In genomic region chr10:95323393-95324277, GRCm38 (mm10) we compare ENCODE assay signal across 8 mouse cellular contexts. TPM values are rescaled to one million over a fixed set of nuclear protein-coding genes. Genes with fewer than 3 reads are reported as not detected.
DNase-seq lines count a peak whose midpoint lies in the region; ATAC-seq lines count a peak whose summit lies in the region.

Gene Cradd, minus strand, starts transcription at chr10:95324133.

- intact Hi-C loops in heart, postnatal 14 days (cut with DNase I) = loop anchor here (2.0 to 5.0 kb wide), 6 partner anchors 59 to 331 kb away; partner anchors contain the start of gene Socs2

- peak within 1 kb of the TSS; percentile 65 for H3K4me2 ChIP-seq in forebrain, embryonic 14.5 days (ENCODE audit: low read length)

- H3K36me3 ChIP-seq in forebrain, embryonic 14.5 days (ENCODE audit: control insufficient read depth, insufficient read depth, low read length) = no peaks in the 10 kb centered on the region

- peak within 1 kb of the TSS; percentile 54 for H3K4me3 ChIP-seq in forebrain, embryonic 14.5 days (ENCODE audit: low read depth, low read length)

- no peaks in the 10 kb centered on the region for H3K27me3 ChIP-seq in forebrain, embryonic 14.5 days (replicated peaks; ENCODE audit: control insufficient read depth, insufficient read depth, low read length)

- peak; percentile 89 for ATAC-seq in forebrain, embryonic 14.5 days
- peak; percentile 99 for ATAC-seq in neutrophil, adult 5-6 weeks (ENCODE audit: extremely low read depth, insufficient number of reproducible peaks, low FRiP score, poor library complexity, severe bottlenecking)

- WGBS in forebrain, embryonic 14.5 days = 0% methylated on average over 51 of the region's 51 CpGs

- peak; percentile 98 for DNase-seq in ES-CJ7 (ENCODE audit: low read depth, low spot score)
- peak; percentile 86 for DNase-seq in cerebellum, adult 11 months
- DNase-seq in forebrain, embryonic 14.5 days (ENCODE audit: low spot score) = peak; percentile 99
- peak; percentile 81 to 89 for DNase-seq in heart, postnatal 14 days
- DNase-seq in layer of hippocampus, adult 11-12 months (ENCODE audit: low spot score) = peak; percentile 93
- peak; percentile 91 to 93 for DNase-seq in lung, adult 18-20 months
- DNase-seq in thymus, adult 18-20 months = peak; percentile 66 to 85

- H3K27ac ChIP-seq in forebrain, embryonic 14.5 days (ENCODE audit: low read depth, low read length) = peak within 1 kb of the TSS; percentile 95

- H3K9ac ChIP-seq in forebrain, embryonic 14.5 days (ENCODE audit: low read length) = peak within 1 kb of the TSS; percentile 76

- H3K9me3 ChIP-seq in forebrain, embryonic 14.5 days (replicated peaks; ENCODE audit: control insufficient read depth, low read length) = no peaks in the 10 kb centered on the region

- H3K4me1 ChIP-seq in forebrain, embryonic 14.5 days (ENCODE audit: control insufficient read depth, insufficient read depth, low read length) = peaks cover 12% of the 10 kb centered on the region

RNA-seq across cellular contexts. Expression of gene Cradd, which starts in this region (rescaled TPM):
- 11.7 and 13.4 TPM in 2 replicates for polyA plus RNA-seq in forebrain, embryonic 14.5 days (2014; fragmentation: Nextera tagmentation; extraction: Ambion mirVana)
- total RNA-seq in heart, postnatal 14 days (2021) = 10 to 100 TPM; 10.5 TPM
- total RNA-seq in neutrophil, adult 5-6 weeks (2017) = 9.5 and 10.2 TPM in 2 replicates

Comparison
In these comparisons a context has a peak if more than half of its experiments do, and no peak if none do; other contexts are left out.
1. Peak in every context shown above with its lines: DNase-seq, ATAC-seq, H3K4me3 ChIP-seq and H3K27ac ChIP-seq.